Mouse (Mus musculus) neural tube, embryonic 15.5 days (tissue): ENCODE measurements around the gene Ttll5. TPM values are rescaled to one million over a fixed set of nuclear protein-coding genes. Genes with fewer than 3 reads are reported as not detected.

Experiments used
- ATAC-seq: fragments of 200-750 bp; cut with Nextera tagmentation; 2 replicates; pipeline ENCODE4 v1.8.0; 2017; ENCODE audit warnings: mild to moderate bottlenecking, moderate TSS enrichment, moderate library complexity; ENCODE audit not compliant: low FRiP score
- H3K27ac ChIP-seq: fragments of 300-500 bp; sonication (generic); replicated peaks from 2 replicates; pipeline ENCODE4 v1.5.1; 2015; ENCODE audit warnings: mild to moderate bottlenecking, inconsistent platforms
- H3K27me3 ChIP-seq: fragments of 300-500 bp; sonication (generic); replicated peaks from 2 replicates; pipeline ENCODE4 v1.6.1; 2015; ENCODE audit warnings: inconsistent platforms
- H3K36me3 ChIP-seq: fragments of 300-500 bp; sonication (generic); 2 replicates; pipeline ENCODE4 v1.6.1; 2015; ENCODE audit warnings: inconsistent platforms
- H3K4me1 ChIP-seq: fragments of 300-500 bp; sonication (generic); 2 replicates; pipeline ENCODE4 v1.6.1; 2015; ENCODE audit warnings: inconsistent platforms
- H3K4me2 ChIP-seq: fragments of 300-500 bp; sonication (generic); 2 replicates; pipeline ENCODE4 v1.6.1; 2015; ENCODE audit warnings: inconsistent platforms, mild to moderate bottlenecking, moderate library complexity
- H3K4me3 ChIP-seq: fragments of 300-500 bp; sonication (generic); replicated peaks from 2 replicates; pipeline ENCODE4 v1.5.1; 2015; ENCODE audit warnings: mild to moderate bottlenecking, inconsistent platforms
- H3K9ac ChIP-seq: fragments of 300-500 bp; sonication (generic); replicated peaks from 2 replicates; pipeline ENCODE4 v1.6.1; 2015; ENCODE audit warnings: mild to moderate bottlenecking, inconsistent platforms
- H3K9me3 ChIP-seq: fragments of 300-500 bp; sonication (generic); replicated peaks from 2 replicates; pipeline ENCODE4 v1.6.1; 2016; ENCODE audit warnings: inconsistent platforms
- WGBS: fragments of 180-500 bp; shearing (Covaris S2); methylation state at CpG from one replicate; pipeline ENCODE4 v1.1.7; 2015; ENCODE audit warnings: mixed read lengths; 5-methylcytosine and 5-hydroxymethylcytosine counted together
- polyA plus RNA-seq: library from polyadenylated mRNA; unstranded; fragments of >200 nt; fragmentation: Nextera tagmentation; extraction: Ambion mirVana; gene quantifications from 2 replicates; pipeline ENCODE4 v1.2.1, GENCODE M21; 2015

Ttll5 gene
- polyA plus RNA-seq, 1 experiment from 2014 or later: 10.7 TPM

DNA sequence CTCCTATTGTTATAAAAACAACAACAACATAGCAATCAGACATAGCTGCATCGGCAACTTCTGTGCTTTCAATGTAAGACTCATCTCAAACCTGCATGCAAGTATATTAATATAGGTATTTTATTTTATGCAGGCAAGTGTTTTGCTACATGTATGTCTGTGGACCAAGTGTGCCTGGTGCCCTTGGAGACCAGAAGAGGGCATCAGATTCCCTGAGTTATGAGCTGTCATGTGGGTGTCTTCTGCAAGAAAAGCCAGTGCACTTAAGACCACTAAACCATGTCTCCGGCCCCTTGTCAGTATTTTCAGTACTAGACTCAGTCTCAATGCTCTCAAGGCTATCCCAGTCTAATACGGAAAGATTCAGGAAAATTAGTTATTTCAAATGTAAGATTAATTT is 106.3 kb downstream of the Ttll5 start:
- Histone ChIP-seq H3K36me3 (peaks cover 15% of the 10 kb centered on the region), H3K9me3 (no peaks in the 10 kb centered on the region), H3K27me3 (no peaks in the 10 kb centered on the region), H3K4me3 (no peak overlapping the region), H3K4me2 (no peak overlapping the region), H3K4me1 (no peaks in the 10 kb centered on the region), H3K27ac (no peak overlapping the region), H3K9ac (no peak overlapping the region)
- no peak for ATAC-seq
- WGBS: 81% methylated on average over 3 of the region's 3 CpGs

DNA sequence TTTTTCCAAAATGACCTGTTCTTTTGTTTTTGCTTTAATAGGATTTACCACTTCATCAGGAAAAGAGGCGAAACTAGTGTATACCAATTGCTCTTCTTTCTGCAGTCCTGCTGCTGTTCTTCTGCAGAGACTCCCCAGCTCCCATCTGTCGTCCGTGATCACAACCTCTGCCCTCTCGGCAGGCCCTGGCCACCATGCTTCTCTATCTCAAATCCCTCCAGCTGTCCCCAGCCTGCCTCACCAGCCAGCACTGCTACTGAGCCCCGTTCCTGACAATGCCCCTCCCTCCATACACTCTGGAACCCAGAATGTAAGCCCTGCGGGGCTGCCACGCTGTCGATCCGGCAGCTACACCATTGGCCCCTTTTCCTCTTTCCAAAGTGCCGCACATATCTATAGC is 108.8 kb downstream of the Ttll5 start:
- 89% methylated on average over 10 of the region's 10 CpGs for WGBS
- ATAC-seq: no peak

GRCm38 (mm10) chr12:85937384-85937783 is 112.9 kb downstream of the Ttll5 start:
- 95% methylated on average over 5 of the region's 5 CpGs for WGBS
- H3K9me3 ChIP-seq: no peaks in the 10 kb centered on the region
- no peaks in the 10 kb centered on the region for H3K4me1 ChIP-seq
- no peak for ATAC-seq
- no peak overlapping the region for H3K4me3 ChIP-seq
- H3K4me2 ChIP-seq: no peak overlapping the region
- H3K9ac ChIP-seq: no peak overlapping the region
- peaks cover 10% of the 10 kb centered on the region for H3K36me3 ChIP-seq
- no peaks in the 10 kb centered on the region for H3K27me3 ChIP-seq
- no peak overlapping the region for H3K27ac ChIP-seq

More for the DNA sequence above, 108.8 kb downstream of the Ttll5 start:
- H3K27me3 ChIP-seq: no peaks in the 10 kb centered on the region
- no peaks in the 10 kb centered on the region for H3K9me3 ChIP-seq
- H3K4me3 ChIP-seq: no peak overlapping the region
- H3K36me3 ChIP-seq: peaks cover 10% of the 10 kb centered on the region
- H3K27ac ChIP-seq: no peak overlapping the region
- no peaks in the 10 kb centered on the region for H3K4me1 ChIP-seq
- H3K9ac ChIP-seq: no peak overlapping the region
- no peak overlapping the region for H3K4me2 ChIP-seq

DNA sequence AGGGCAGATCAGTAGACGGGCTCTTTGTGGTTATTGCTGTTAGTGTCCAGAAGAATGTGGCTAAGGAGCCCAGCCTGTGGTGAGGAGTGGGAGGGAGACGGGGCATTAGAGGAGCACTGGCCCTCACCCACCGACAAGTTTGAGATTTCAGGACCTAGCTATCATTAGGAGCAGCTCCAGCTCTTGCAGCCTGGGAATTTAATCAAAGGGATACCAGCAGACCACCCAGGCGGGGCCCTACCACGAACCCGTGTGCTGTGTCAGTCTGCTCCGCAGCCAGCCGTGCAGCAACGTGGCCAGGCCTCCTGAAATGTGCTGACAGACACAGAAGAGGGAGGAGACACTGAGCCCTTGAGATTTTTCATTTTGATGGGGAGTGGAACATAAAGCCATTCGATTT is 119.0 kb downstream of the Ttll5 start:
- H3K4me3 ChIP-seq: no peak overlapping the region
- no peak for ATAC-seq
- H3K4me1 ChIP-seq: no peaks in the 10 kb centered on the region
- H3K36me3 ChIP-seq: no peaks in the 10 kb centered on the region
- no peaks in the 10 kb centered on the region for H3K27me3 ChIP-seq
- no peak overlapping the region for H3K9ac ChIP-seq
- WGBS: 56% methylated on average over 10 of the region's 10 CpGs
- H3K9me3 ChIP-seq: no peaks in the 10 kb centered on the region
- no peak overlapping the region for H3K4me2 ChIP-seq
- no peak overlapping the region for H3K27ac ChIP-seq

DNA sequence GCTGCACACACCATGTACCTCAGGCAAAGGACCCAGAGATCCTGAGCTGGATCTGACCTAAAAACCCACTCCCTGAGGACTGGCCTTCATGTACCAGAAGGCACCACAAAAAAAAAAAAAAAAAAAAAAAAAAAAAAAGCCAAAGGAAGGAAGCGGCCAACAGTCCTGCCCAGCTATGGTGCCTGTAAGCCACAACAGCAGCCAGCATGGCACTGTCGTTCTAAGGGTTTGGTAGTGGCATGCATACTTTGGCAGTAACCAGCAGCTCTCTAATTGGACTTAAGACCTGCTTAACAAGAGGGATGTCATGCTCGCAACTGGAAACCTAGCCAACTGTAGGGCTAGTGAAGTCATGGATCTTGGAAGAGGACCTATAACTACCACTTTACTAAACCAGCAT is 120.0 kb downstream of the Ttll5 start:
- 91% methylated on average over 3 of the region's 3 CpGs for WGBS
- ATAC-seq: no peak
- no peak overlapping the region for H3K27ac ChIP-seq
- no peaks in the 10 kb centered on the region for H3K27me3 ChIP-seq
- no peaks in the 10 kb centered on the region for H3K4me1 ChIP-seq
- no peaks in the 10 kb centered on the region for H3K36me3 ChIP-seq
- H3K9me3 ChIP-seq: no peaks in the 10 kb centered on the region
- no peak overlapping the region for H3K4me3 ChIP-seq
- H3K9ac ChIP-seq: no peak overlapping the region
- no peak overlapping the region for H3K4me2 ChIP-seq

GRCm38 (mm10) chr12:85947161-85947560 is 122.7 kb downstream of the Ttll5 start:
- H3K4me2 ChIP-seq: no peak overlapping the region
- no peak overlapping the region for H3K27ac ChIP-seq
- no peaks in the 10 kb centered on the region for H3K36me3 ChIP-seq
- H3K9ac ChIP-seq: no peak overlapping the region
- no peak for ATAC-seq
- no peaks in the 10 kb centered on the region for H3K4me1 ChIP-seq
- H3K27me3 ChIP-seq: no peaks in the 10 kb centered on the region
- H3K4me3 ChIP-seq: no peak overlapping the region
- WGBS: 95% methylated on average over 4 of the region's 4 CpGs
- H3K9me3 ChIP-seq: no peaks in the 10 kb centered on the region

- Histone ChIP-seq H3K27ac (no peak overlapping the region), H3K27me3 (no peaks in the 10 kb centered on the region), H3K4me2 (no peak overlapping the region), H3K9me3 (no peaks in the 10 kb centered on the region), H3K4me3 (no peak overlapping the region), H3K9ac (no peak overlapping the region), H3K36me3 (peaks cover 3% of the 10 kb centered on the region; the same call in 1 of the 2 replicates), H3K4me1 (no peaks in the 10 kb centered on the region)
- no peak for ATAC-seq
- WGBS: 81% methylated on average over 6 of the region's 6 CpGs
These were observed 125.2 kb downstream of the Ttll5 start for GRCm38 (mm10) chr12:85949667-85950066.

DNA sequence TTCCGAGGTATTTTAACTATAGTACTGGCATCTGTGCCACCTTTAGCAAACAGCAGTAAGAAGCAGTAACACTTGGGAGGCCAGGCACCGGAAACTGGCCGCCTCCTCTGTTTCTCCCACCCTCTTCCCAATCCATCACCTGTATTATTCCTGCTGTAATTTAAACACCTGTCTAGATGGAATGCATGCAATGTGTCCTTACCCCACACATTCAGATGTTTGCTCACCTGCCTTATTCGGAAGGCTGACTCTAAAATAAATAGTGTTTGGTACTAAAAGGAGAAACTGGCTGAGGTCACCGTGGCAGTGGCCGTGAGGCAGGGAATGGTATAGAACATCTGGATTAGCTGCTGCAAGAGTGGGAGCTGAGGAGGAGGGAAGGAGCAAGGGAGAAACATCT is 125.9 kb downstream of the Ttll5 start:
- Histone ChIP-seq H3K9me3 (no peaks in the 10 kb centered on the region), H3K4me3 (no peak overlapping the region), H3K36me3 (peaks cover 4% of the 10 kb centered on the region; the same call in 1 of the 2 replicates), H3K4me1 (no peaks in the 10 kb centered on the region), H3K27ac (no peak overlapping the region), H3K4me2 (no peak overlapping the region), H3K27me3 (no peaks in the 10 kb centered on the region), H3K9ac (no peak overlapping the region)
- ATAC-seq: no peak
- 93% methylated on average over 6 of the region's 6 CpGs for WGBS

DNA sequence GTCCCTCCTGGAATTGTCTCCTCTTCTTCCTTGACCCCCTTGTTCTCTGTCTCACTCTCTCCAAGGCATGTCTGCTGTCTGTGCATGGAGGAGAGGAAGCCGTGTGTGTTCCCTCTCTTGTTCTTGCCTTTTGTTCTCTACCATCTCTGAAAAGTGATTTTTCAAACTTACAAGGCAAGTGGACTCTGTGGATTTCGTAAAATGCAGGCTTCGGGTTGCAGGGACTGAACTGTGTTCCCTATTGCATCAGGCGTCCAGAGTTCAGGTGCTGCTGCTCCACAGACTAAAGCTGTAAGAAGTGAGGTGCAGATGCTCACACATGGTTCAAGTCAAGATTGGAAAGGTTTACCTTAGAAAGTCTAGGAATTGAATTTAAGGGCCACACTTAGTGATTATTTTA is 126.6 kb downstream of the Ttll5 start:
- ATAC-seq: no peak
- H3K4me3 ChIP-seq: no peak overlapping the region
- WGBS: 88% methylated on average over 4 of the region's 4 CpGs
- H3K27me3 ChIP-seq: no peaks in the 10 kb centered on the region
- no peaks in the 10 kb centered on the region for H3K4me1 ChIP-seq
- no peaks in the 10 kb centered on the region for H3K9me3 ChIP-seq
- H3K9ac ChIP-seq: no peak overlapping the region
- no peak overlapping the region for H3K4me2 ChIP-seq
- H3K27ac ChIP-seq: no peak overlapping the region
- peaks cover 4% of the 10 kb centered on the region; the same call in 1 of the 2 replicates for H3K36me3 ChIP-seq

DNA sequence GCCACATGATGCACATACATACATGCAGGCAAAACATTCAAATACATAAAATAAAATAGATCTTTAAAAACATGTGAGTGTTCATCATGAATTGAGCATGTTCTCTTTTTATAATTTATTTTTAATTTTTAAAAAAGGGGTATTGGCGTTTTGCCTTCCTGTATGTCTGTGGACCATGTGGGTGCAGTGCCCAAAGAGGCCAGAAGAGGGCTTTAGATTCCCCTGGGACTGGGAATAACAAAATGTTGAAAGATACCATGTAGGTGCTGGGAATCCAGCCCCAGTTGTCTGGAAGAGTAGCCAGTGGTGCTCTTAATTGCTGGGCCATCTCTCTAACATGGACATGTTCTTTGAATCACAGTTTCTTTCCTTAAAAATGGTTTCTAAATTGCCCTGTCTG is 127.4 kb downstream of the Ttll5 start:
- H3K27me3 ChIP-seq: no peaks in the 10 kb centered on the region
- no peak overlapping the region for H3K4me3 ChIP-seq
- ATAC-seq: no peak
- H3K36me3 ChIP-seq: peaks cover 4% of the 10 kb centered on the region; the same call in 1 of the 2 replicates
- H3K4me1 ChIP-seq: no peaks in the 10 kb centered on the region
- no peaks in the 10 kb centered on the region for H3K9me3 ChIP-seq
- H3K4me2 ChIP-seq: no peak overlapping the region
- 95% methylated on average over 1 of the region's 1 CpGs for WGBS
- no peak overlapping the region for H3K9ac ChIP-seq
- no peak overlapping the region for H3K27ac ChIP-seq

- Histone ChIP-seq H3K27me3 (no peaks in the 10 kb centered on the region), H3K9ac (no peak overlapping the region), H3K4me3 (no peak overlapping the region), H3K4me1 (no peaks in the 10 kb centered on the region), H3K36me3 (peaks cover 4% of the 10 kb centered on the region; the same call in 1 of the 2 replicates), H3K4me2 (no peak overlapping the region), H3K27ac (no peak overlapping the region), H3K9me3 (no peaks in the 10 kb centered on the region)
- 95% methylated on average over 5 of the region's 5 CpGs for WGBS
- no peak for ATAC-seq
These were observed 127.9 kb downstream of the Ttll5 start for GRCm38 (mm10) chr12:85952349-85952748.

DNA sequence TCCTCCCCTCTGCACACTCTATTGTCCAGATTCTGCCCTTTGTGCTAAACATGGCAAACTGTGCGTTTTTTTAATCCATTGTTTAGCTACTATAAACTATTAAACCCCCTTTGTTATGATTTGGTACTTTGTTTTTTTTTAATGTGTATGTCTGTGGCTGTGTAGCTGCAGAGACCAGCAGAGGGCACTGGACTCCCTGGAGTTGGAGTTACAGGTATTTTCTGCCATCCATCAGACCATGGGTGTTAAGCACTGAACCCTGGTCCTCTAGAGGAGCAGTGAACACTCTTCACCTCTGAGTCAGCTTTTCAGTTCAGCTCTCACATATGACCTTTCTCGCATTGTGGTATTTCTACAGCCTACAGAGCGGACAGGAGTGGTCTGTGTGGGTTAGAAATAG is 129.7 kb downstream of the Ttll5 start:
- Histone ChIP-seq H3K27me3 (no peaks in the 10 kb centered on the region), H3K4me2 (no peak overlapping the region), H3K9me3 (no peaks in the 10 kb centered on the region), H3K36me3 (peaks cover 4% of the 10 kb centered on the region; the same call in 1 of the 2 replicates), H3K4me3 (no peak overlapping the region), H3K9ac (no peak overlapping the region), H3K4me1 (no peaks in the 10 kb centered on the region), H3K27ac (no peak overlapping the region)
- 87% methylated on average over 3 of the region's 3 CpGs for WGBS
- no peak for ATAC-seq

GRCm38 (mm10) chr12:85955062-85955461 is 130.6 kb downstream of the Ttll5 start:
- Histone ChIP-seq H3K9ac (no peak overlapping the region), H3K36me3 (peaks cover 4% of the 10 kb centered on the region; the same call in 1 of the 2 replicates), H3K9me3 (no peaks in the 10 kb centered on the region), H3K27me3 (no peaks in the 10 kb centered on the region), H3K27ac (no peak overlapping the region), H3K4me1 (no peaks in the 10 kb centered on the region), H3K4me2 (no peak overlapping the region), H3K4me3 (no peak overlapping the region)
- 73% methylated on average over 8 of the region's 8 CpGs for WGBS
- no peak for ATAC-seq
